Mouse (Mus musculus): Measurements from ENCODE around the gene Nacc2. TPM values are rescaled to one million over a fixed set of nuclear protein-coding genes. Genes with fewer than 3 reads are reported as not detected.
A peak's percentile ranks its signal among the peaks of the same experiment; 100 is the strongest.

Gene Nacc2
- polyA plus RNA-seq, 1 experiment from 2014 or later: 9.0 TPM

DNA sequence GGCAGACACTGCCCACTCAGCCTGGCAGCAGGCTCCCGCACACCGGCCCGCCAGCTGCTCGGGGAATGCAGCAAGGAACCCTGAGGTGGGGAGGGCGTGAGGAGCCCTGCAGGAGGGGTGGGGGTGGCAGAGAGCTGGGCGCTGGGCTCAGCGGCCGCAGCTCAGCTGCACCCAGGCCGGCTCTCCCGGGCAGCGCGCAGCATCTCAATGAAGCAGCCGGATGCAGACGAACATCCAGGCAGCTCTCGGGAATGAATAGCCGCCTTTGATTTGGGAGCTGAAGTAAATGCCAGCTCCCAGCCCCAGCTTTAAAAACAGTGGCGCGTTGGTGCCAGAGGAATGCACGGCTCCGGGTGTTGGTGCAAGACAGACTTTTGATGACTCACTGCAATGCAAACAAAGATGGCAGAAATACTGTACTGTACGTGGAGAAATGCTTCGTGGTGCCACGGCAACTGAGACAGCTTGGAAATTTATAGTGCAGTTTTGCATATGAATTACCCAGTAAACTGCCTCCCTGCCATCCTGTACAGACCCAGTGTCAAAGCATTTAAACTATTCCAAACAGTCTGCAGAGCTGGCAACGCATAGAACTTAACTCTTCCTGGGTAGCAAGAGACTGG lies 31.1 kb downstream of the Nacc2 start:
- WGBS: under 1% methylated on average over 23 of the region's 24 CpGs
- peak overlapping the region; percentile 51 for H3K9ac ChIP-seq
- no peaks in the 10 kb centered on the region for H3K9me3 ChIP-seq (replicated peaks)
- H3K27ac ChIP-seq (replicated peaks): peak overlapping the region; percentile 88
- H3K36me3 ChIP-seq: no peaks in the 10 kb centered on the region
- ATAC-seq (ENCODE audit: insufficient number of reproducible peaks, low FRiP score, low TSS enrichment, low read depth): peak; percentile 30; the same call in 1 of the 2 replicates
- peaks cover 4% of the 10 kb centered on the region; the same call in 1 of the 2 replicates for H3K27me3 ChIP-seq
- H3K4me3 ChIP-seq (replicated peaks): peak overlapping the region; percentile 58
- peaks cover 28% of the 10 kb centered on the region for H3K4me1 ChIP-seq
- peak overlapping the region; percentile 96 for H3K4me2 ChIP-seq (replicated peaks)

DNA sequence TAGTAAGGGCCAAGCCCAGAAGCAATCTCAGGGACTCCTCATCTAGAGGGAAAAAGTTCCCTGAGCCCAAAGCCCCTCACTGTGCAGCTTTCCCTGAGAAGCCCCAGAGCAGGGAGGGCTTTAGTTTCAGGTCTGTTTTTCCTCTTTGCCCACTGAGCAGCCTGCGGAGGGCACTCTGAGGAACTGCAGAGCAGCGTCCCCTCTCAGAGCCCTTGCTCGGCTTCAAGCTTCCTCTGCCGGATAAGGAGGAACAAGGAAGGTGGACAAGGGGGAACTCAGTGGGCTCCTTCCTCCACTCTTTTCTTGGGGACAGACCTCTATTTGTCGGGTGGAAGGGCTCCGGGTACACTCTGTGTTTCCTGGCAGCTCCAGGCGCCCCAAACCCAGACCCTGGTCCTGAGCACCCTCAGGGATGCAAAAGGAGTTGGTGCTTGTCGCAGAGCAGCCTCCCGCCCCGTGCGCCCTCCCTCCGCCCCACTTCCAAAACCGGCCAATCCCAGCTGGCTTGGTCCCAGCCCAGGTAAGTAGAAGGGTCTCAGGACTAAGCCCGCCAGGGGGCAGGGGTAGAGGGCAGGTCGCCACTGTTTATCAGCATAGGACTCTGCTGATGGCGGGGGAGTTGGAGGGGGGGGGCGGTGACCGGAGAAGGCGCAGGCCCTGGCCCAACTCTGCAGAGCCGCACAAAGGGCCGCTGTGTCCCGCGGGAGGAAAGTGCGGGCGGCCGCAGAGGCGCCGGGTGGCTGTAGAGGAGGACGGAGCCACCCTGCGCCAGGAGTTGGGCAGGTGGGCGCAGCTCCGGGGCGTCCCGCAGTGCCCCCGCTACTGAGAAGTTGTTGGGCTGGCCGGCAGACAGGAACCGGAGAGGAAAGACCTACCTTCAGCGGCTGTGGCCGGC lies 31.9 kb downstream of the Nacc2 start:
- Histone ChIP-seq H3K9ac (peak overlapping the region; percentile 51), H3K9me3 (replicated peaks) (no peaks in the 10 kb centered on the region), H3K27ac (replicated peaks) (peak overlapping the region; percentile 88), H3K27me3 (peaks cover 4% of the 10 kb centered on the region; the same call in 1 of the 2 replicates), H3K4me3 (replicated peaks) (peak overlapping the region; percentile 58), H3K36me3 (no peaks in the 10 kb centered on the region; the same call in 1 of the 2 replicates), H3K4me2 (replicated peaks) (peak overlapping the region; percentile 96), H3K4me1 (peaks cover 28% of the 10 kb centered on the region)
- 2% methylated on average over 39 of the region's 39 CpGs for WGBS
- peak; percentile 16 for ATAC-seq (ENCODE audit: insufficient number of reproducible peaks, low FRiP score, low TSS enrichment, low read depth)

- Histone ChIP-seq H3K4me2 (replicated peaks) (no peak overlapping the region), H3K9ac (no peak overlapping the region), H3K4me1 (peaks cover 26% of the 10 kb centered on the region), H3K9me3 (replicated peaks) (no peaks in the 10 kb centered on the region), H3K27me3 (peaks cover 4% of the 10 kb centered on the region; the same call in 1 of the 2 replicates), H3K4me3 (replicated peaks) (no peak overlapping the region), H3K27ac (replicated peaks) (no peak overlapping the region), H3K36me3 (no peaks in the 10 kb centered on the region; the same call in 1 of the 2 replicates)
- WGBS: 86% methylated on average over 2 of the region's 2 CpGs
- ATAC-seq (ENCODE audit: insufficient number of reproducible peaks, low FRiP score, low TSS enrichment, low read depth): no peak
These were observed 34.0 kb downstream of the Nacc2 start for GRCm38 (mm10) chr2:26089005-26089404.

- H3K9ac ChIP-seq: no peak overlapping the region
- no peaks in the 10 kb centered on the region for H3K9me3 ChIP-seq (replicated peaks)
- WGBS: 80% methylated on average over 4 of the region's 4 CpGs
- H3K4me1 ChIP-seq: peaks cover 16% of the 10 kb centered on the region
- no peaks in the 10 kb centered on the region; the same call in 1 of the 2 replicates for H3K36me3 ChIP-seq
- H3K27ac ChIP-seq (replicated peaks): no peak overlapping the region
- no peaks in the 10 kb centered on the region for H3K27me3 ChIP-seq
- H3K4me3 ChIP-seq (replicated peaks): no peak overlapping the region
- ATAC-seq (ENCODE audit: insufficient number of reproducible peaks, low FRiP score, low TSS enrichment, low read depth): no peak
- H3K4me2 ChIP-seq (replicated peaks): no peak overlapping the region
These were observed 36.0 kb downstream of the Nacc2 start for GRCm38 (mm10) chr2:26086926-26087600.

DNA sequence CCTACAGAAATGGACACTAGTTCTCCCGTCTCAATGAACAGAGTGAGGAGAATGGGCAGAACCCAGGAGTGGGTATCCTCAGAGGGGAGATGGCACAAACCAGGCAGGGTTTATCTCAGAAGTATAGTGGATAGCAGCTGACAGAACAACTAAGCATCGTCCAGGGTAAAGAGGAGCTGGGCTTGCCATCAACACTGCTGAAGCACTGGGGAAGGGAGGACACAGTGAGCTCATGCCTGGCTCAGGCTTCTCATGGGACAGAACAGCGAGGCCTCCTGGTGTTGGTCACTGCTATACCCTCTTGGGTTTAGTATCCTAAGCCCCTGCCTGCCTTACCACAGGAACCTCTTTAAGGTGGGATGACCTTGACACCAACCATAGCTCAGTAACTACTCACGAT lies 36.5 kb downstream of the Nacc2 start:
- 73% methylated on average over 4 of the region's 4 CpGs for WGBS
- no peak overlapping the region for H3K4me2 ChIP-seq (replicated peaks)
- no peak overlapping the region for H3K4me3 ChIP-seq (replicated peaks)
- no peak overlapping the region for H3K9ac ChIP-seq
- no peaks in the 10 kb centered on the region; the same call in 1 of the 2 replicates for H3K36me3 ChIP-seq
- H3K27me3 ChIP-seq: no peaks in the 10 kb centered on the region
- no peak for ATAC-seq (ENCODE audit: insufficient number of reproducible peaks, low FRiP score, low TSS enrichment, low read depth)
- no peak overlapping the region for H3K27ac ChIP-seq (replicated peaks)
- no peaks in the 10 kb centered on the region for H3K9me3 ChIP-seq (replicated peaks)
- peaks cover 11% of the 10 kb centered on the region for H3K4me1 ChIP-seq

GRCm38 (mm10) chr2:26082883-26083282 lies 40.1 kb downstream of the Nacc2 start:
- 62% methylated on average over 4 of the region's 4 CpGs for WGBS
- Histone ChIP-seq H3K36me3 (no peaks in the 10 kb centered on the region; the same call in 1 of the 2 replicates), H3K27ac (replicated peaks) (no peak overlapping the region), H3K4me1 (no peaks in the 10 kb centered on the region), H3K4me2 (replicated peaks) (no peak overlapping the region), H3K9ac (no peak overlapping the region), H3K27me3 (no peaks in the 10 kb centered on the region), H3K4me3 (replicated peaks) (no peak overlapping the region), H3K9me3 (replicated peaks) (no peaks in the 10 kb centered on the region)
- ATAC-seq (ENCODE audit: insufficient number of reproducible peaks, low FRiP score, low TSS enrichment, low read depth): no peak

GRCm38 (mm10) chr2:26080830-26081229 lies 42.2 kb downstream of the Nacc2 start:
- Histone ChIP-seq H3K4me3 (replicated peaks) (no peak overlapping the region), H3K9ac (no peak overlapping the region), H3K4me1 (no peaks in the 10 kb centered on the region), H3K27ac (replicated peaks) (no peak overlapping the region), H3K36me3 (no peaks in the 10 kb centered on the region; the same call in 1 of the 2 replicates), H3K27me3 (no peaks in the 10 kb centered on the region), H3K4me2 (replicated peaks) (no peak overlapping the region), H3K9me3 (replicated peaks) (no peaks in the 10 kb centered on the region)
- no peak for ATAC-seq (ENCODE audit: insufficient number of reproducible peaks, low FRiP score, low TSS enrichment, low read depth)
- 57% methylated on average over 3 of the region's 3 CpGs for WGBS

DNA sequence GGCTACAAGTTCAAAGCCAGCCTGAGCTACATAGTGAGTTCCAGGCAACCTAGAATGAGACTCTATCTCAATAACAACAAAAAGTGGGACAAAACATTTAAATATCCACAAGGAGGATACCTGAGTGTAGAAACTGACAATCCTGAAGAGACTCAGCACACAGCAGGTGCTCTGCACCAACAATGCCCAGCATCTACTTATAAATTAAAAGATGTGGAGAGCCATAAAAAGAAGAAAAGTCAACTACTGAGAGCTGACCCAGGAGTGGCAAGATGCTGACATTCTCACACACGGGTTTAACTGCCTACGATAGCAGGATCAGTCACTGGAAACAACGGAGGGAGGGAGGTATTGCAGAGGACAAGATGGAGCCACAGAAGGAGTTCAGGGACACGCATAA lies 43.6 kb downstream of the Nacc2 start:
- Histone ChIP-seq H3K4me1 (no peaks in the 10 kb centered on the region), H3K4me3 (replicated peaks) (no peak overlapping the region), H3K9me3 (replicated peaks) (no peaks in the 10 kb centered on the region), H3K27me3 (no peaks in the 10 kb centered on the region), H3K27ac (replicated peaks) (no peak overlapping the region), H3K36me3 (no peaks in the 10 kb centered on the region), H3K9ac (no peak overlapping the region), H3K4me2 (replicated peaks) (no peak overlapping the region)
- WGBS: 81% methylated on average over 4 of the region's 4 CpGs
- no peak for ATAC-seq (ENCODE audit: insufficient number of reproducible peaks, low FRiP score, low TSS enrichment, low read depth)

DNA sequence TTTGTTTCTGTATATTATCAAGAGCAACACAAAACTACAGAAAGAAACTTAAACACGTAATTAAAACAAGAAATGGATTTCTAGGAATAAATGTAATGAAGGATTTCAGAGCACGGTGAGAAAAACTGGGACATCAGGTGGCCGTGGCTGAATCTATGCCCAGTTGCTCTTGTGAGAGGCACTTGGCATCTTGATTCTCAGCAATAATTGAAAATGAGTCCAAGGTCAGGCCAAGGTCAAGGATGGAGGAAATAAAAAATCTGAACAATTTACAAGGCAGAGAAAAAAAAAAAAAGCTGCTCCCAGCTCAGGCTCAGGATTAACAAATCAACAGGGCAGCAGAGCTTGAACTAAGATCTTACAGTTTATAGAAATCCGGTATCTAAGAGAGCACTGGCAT lies 46.0 kb downstream of the Nacc2 start:
- Histone ChIP-seq H3K4me2 (replicated peaks) (no peak overlapping the region), H3K36me3 (no peaks in the 10 kb centered on the region), H3K4me3 (replicated peaks) (no peak overlapping the region), H3K9ac (no peak overlapping the region), H3K4me1 (no peaks in the 10 kb centered on the region), H3K9me3 (replicated peaks) (no peaks in the 10 kb centered on the region), H3K27me3 (no peaks in the 10 kb centered on the region), H3K27ac (replicated peaks) (no peak overlapping the region)
- WGBS: 83% methylated on average over 4 of the region's 4 CpGs
- ATAC-seq (ENCODE audit: insufficient number of reproducible peaks, low FRiP score, low TSS enrichment, low read depth): no peak

DNA sequence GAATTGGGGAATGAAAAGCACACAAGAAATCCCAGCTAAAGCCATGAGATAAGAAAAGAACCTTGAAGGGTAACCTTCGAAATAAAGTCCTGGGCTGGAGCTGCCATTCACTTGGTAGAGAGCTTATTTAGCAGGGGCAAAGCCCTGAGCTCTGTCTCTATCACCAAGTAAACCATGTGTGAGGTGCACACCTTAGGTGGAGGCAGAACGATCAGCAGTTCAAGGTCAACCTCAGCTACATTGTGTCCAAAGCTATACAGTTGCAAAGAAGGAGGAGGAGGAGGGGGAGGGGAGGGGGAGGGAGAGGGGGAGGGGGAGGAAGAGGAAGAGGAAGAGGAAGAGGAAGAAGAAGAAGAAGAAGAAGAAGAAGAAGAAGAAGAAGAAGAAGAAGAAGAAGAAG lies 46.9 kb downstream of the Nacc2 start:
- Histone ChIP-seq H3K4me2 (replicated peaks) (no peak overlapping the region), H3K9ac (no peak overlapping the region), H3K27ac (replicated peaks) (no peak overlapping the region), H3K36me3 (no peaks in the 10 kb centered on the region), H3K4me1 (no peaks in the 10 kb centered on the region), H3K27me3 (no peaks in the 10 kb centered on the region), H3K4me3 (replicated peaks) (no peak overlapping the region), H3K9me3 (replicated peaks) (no peaks in the 10 kb centered on the region)
- 74% methylated on average over 2 of the region's 2 CpGs for WGBS
- no peak for ATAC-seq (ENCODE audit: insufficient number of reproducible peaks, low FRiP score, low TSS enrichment, low read depth)

GRCm38 (mm10) chr2:26074551-26074950 lies 48.5 kb downstream of the Nacc2 start:
- H3K36me3 ChIP-seq: no peaks in the 10 kb centered on the region
- H3K9me3 ChIP-seq (replicated peaks): no peaks in the 10 kb centered on the region
- no peak for ATAC-seq (ENCODE audit: insufficient number of reproducible peaks, low FRiP score, low TSS enrichment, low read depth)
- H3K9ac ChIP-seq: no peak overlapping the region
- H3K4me1 ChIP-seq: peaks cover 4% of the 10 kb centered on the region; the same call in 1 of the 2 replicates
- no peak overlapping the region for H3K4me2 ChIP-seq (replicated peaks)
- H3K27me3 ChIP-seq: no peaks in the 10 kb centered on the region
- no peak overlapping the region for H3K4me3 ChIP-seq (replicated peaks)
- H3K27ac ChIP-seq (replicated peaks): no peak overlapping the region
- 79% methylated on average over 5 of the region's 5 CpGs for WGBS

Measured in embryonic facial prominence, embryonic 15.5 days (tissue).